Mouse (Mus musculus): ENCODE measurements around the gene Paqr7.
"Not testable (repeated sequence)": the region's sequence is repeated elsewhere in the genome, so short reads cannot be mapped to it uniquely, and the experiment has no call there.

Gene Paqr7

GRCm38 (mm10) chr4:134471469-134471868, 25.0 kb upstream of the Paqr7 start:
- DNase-seq (ENCODE audit: low spot score in 2 of 2), result no peak

- no peak for DNase-seq (ENCODE audit: low spot score in 2 of 2)
Observed at GRCm38 (mm10) chr4:134473764-134474163, 22.7 kb upstream of the Paqr7 start.

DNA sequence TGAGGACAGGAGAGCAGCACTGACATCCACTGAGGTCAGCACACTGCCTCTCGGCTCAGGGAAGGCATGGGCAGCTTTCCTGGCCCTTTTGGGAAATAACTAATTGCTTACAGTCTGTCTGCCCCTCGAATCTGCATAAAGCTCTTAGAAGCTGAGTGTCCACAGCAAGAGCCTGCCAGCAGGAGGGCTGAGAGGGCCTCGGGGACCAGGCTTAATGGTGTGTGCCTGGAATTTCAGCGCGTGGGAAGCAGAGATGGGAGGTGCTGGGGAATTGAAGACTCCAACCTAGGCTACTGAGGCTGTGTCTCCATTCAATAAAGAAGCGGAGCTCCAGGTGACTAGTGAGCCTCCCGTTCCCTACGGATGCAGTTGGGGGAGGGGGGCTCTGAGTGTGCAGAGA, 22.3 kb upstream of the Paqr7 start:
- DNase-seq (ENCODE audit: low spot score in 2 of 2), result no peak

DNA sequence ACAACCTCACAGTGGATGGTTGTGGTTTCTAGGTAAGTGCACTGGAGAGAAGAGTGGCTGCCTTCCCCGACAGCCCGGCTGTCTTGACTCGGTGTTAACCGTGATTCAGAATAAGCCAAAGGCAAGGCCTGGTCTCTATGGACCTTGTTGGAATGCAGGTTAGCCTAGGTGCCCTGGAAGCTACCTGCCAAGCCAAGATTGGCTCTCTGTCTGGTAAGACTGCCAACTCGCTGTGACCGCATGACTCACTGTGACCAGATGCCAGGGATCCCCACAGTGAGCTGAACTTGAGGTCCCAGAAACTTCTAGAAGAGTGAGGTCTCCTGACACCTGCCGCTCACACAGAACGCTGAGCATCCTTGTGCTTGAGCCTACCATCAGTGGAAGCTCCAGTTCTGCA, 19.6 kb upstream of the Paqr7 start:
- DNase-seq (ENCODE audit: low spot score in 2 of 2), result no peak

DNA sequence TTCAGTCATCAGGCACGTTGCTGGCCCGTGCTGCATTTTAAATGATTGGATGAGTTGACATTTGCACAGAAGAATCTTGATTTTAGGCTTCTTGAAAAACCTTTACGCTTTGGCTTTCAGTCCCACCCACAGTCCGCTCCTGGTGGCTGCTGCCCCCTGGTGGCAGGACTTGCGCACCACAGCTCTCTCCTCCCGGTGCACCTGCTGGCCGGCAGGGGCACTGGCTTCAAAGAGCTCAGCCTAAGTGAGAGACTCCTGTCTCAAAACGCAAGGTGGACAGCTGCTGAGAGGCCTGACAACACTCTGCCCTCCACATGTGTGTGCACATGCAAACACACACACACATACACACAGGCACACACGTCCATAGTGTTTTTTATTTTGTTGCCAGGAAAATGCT, 18.5 kb upstream of the Paqr7 start:
- peak; percentile 74 to 83 for DNase-seq (ENCODE audit: low spot score in 2 of 2)

DNA sequence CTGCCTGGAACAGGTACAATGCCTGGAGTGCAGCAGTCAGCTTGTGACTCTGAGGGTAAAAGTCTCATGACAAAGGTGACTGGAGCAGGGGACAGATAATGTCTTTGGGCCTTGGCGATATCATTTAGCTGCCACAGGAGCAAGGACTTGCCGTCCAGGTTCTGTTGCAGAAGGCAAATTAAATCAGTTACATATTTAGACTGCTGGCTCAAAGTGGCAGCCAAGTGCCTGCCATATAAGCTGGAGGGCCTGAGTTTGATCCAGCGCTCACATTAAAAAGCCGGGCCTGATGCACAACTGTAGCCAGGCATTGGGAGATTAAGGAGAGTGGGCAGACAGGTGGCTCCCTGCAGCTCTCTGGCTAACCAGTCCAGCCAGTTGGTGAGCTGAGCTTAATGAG, 16.7 kb upstream of the Paqr7 start:
- DNase-seq (ENCODE audit: low spot score in 2 of 2), result no peak

DNA sequence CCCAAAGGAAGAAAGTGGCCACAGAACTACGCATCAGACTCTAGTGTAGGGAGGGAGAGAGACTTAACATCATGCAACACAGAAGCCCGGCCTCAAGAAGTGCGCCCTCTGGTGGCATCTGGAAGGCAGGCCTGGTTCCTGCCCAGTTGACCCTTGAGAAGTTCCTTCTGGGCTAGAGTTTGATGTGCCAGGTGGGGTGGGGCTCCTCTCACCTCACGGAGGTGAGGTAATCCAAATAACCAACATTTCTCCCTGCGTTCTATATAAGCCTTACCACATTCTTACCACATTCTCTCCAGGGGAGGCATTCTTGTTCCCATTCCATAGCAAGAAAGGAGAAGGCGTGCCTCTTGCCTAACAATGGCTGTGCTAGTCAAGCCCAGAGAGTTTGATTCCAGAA, 15.6 kb upstream of the Paqr7 start:
- DNase-seq (ENCODE audit: low spot score in 2 of 2), result peak in 1 of 2 experiments; percentile 61

DNA sequence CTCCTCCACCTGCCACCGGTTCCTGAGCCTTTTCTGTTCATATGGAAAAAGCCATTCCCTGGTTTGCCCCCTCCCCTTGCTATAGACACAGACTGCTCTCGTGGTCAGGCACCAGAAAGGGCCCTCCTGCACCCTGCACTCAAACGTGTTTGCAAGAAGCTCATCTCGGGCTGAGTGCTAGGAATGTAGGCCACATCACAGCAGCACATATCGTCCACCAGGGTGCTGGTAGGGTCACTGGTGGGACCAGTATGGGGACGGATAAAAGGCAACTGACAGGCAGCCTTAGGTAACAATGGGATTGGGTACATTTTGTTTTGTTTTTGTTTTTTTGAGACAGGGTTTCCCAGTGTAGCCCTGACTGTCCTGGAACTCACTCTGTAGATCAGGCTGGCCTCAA, 15.2 kb upstream of the Paqr7 start:
- no peak for DNase-seq (ENCODE audit: low spot score in 2 of 2)

GRCm38 (mm10) chr4:134482442-134482841, 14.1 kb upstream of the Paqr7 start:
- no peak for DNase-seq (ENCODE audit: low spot score in 2 of 2)

- DNase-seq (ENCODE audit: low spot score in 2 of 2), result no peak
Observed at GRCm38 (mm10) chr4:134483078-134483688, 13.3 kb upstream of the Paqr7 start.

GRCm38 (mm10) chr4:134483696-134484095, 12.8 kb upstream of the Paqr7 start:
- peak in 1 of 2 experiments; percentile 78 for DNase-seq (ENCODE audit: low spot score in 2 of 2)

DNA sequence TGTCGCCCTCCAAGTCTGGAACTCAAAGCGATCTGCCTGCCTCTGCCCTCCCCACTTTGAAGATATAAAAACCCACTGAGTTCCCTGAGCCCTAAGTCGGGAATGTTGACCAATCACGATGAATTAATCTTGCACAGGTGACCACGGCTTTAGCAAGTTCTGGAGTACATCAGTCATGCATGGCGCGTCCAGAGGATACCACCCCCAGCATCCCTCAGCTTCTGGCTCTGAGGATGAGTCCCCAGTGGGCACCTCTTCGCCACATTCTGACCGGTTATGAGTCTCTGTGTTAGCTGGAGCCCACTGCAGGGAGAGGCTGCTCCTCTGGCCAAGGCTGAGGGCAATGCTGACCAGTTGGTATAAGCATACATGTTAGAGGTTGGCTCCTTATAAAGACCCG, 12.3 kb upstream of the Paqr7 start:
- DNase-seq (ENCODE audit: low spot score in 2 of 2), result no peak

DNA sequence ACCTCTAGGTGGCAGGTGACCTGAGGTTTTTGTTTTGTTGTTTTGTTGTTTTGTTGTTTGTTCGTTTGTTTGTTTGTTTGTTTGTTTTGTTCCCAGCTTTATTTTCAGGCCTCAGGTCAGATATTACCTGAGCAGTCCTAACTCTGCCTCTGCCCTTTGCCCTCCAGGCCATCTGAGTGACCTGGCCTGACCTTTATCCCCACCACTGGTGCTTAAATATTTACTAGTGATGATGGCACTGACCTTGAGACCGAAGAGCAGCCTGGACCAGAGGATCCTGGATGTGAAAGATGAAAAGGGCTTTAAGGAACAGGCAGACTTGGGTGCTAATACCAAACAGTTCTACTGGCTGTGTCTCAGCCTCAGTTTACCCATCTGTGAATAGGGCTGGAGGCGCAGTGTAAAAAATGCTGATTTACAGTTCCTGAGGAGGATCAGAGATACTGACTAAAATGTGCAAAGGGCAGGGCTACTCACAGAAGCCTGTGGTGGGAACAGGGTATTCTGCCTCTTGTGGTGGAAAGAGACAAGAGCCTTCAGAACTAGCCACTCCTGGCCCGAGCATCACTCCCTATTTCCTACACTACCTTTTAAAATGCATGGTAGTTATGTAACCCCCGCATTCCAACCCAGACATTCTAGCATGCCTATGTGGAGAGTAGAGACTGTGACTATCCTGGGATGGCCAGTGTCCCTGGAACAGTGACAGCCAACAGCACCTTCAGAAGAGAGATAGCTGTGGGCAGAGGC, 11.2 kb upstream of the Paqr7 start:
- DNase-seq (ENCODE audit: low spot score in 2 of 2), result no peak

- DNase-seq (ENCODE audit: low spot score in 2 of 2), result no peak
Observed at GRCm38 (mm10) chr4:134488211-134488610, 8.3 kb upstream of the Paqr7 start.

- no peak for DNase-seq (ENCODE audit: low spot score in 2 of 2)
Observed at GRCm38 (mm10) chr4:134489986-134490665, 6.4 kb upstream of the Paqr7 start.

- no peak for DNase-seq (ENCODE audit: low spot score in 2 of 2)
Observed at GRCm38 (mm10) chr4:134491716-134492115, 4.8 kb upstream of the Paqr7 start.

DNA sequence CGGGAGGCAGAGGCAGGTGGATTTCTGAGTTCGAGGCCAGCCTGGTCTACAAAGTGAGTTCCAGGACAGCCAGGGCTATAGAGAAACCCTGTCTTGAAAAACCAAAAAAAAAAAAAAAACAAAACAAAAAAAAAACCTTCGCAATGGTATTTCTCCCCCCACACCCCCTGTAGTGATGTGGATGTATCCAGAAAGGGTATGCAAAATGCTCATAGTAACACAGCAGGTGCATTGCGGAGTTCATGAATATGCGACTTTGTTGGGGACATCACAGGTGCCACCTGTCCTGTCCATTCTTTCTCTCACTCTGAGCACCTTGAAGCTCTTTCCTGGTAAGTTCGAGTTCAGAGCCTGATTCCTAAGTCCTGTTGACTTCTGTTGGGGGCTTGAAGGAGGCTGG, 2.3 kb upstream of the Paqr7 start:
- not testable (repeated sequence) for DNase-seq (ENCODE audit: low spot score in 2 of 2)

DNA sequence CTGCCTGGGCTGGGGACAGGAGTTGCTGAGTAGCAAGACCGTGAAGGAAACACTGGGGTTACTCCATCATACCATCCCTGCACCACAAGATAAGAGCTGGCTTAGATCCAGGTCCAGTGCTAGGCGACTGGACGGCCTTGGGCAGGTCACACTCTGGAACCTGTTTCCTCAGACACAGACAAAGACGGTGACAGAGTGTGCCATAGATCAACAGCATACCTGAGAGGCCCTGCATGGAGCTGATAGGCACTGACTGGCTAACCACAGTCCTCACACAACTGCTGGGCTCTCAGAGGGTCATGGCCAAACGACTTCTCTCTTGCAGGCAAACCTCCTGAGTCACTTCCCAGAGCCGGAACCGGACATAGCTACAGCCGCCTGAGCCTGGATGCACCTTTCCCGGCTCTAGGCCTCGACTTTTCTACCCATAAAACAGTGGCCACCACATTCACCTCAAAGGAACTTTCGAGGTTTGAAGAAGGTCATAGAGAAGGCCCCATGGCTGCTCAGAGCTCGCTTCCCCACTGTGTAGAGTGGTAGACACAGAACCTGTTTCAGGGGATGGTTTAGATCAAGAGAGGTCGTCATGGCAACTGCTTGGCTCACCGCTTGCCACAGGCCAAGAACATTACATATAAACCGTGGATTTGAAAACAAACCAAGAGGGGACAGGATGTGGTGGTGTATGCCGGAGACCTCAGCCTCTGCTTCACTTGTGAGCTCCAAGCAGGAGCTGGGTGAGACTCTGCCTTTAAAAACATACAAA, 1.5 kb upstream of the Paqr7 start:
- DNase-seq (ENCODE audit: low spot score in 2 of 2), result no peak

GRCm38 (mm10) chr4:134495546-134495923, 962 bp upstream of the Paqr7 start:
- no peak for DNase-seq (ENCODE audit: low spot score in 2 of 2)

DNA sequence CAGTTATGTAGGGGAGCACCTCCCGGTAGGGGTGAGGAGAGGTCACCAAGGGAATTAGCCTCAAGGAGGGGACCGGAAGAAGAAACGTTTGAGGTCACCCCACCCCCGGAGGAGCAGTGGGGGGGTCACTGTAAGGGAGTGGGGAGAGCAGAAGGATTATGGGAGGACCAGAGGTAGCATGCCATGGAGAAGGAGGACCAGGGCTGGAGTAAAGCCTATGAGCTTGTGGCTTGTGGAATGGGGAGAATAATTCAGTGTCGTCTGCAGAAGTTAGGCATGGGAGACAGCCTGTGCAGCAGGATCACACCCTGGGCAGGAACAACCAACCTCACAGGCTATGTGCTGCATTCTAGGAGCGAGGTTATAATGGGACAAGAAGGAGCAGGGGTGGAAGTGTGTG, 726 bp downstream of the Paqr7 start:
- DNase-seq (ENCODE audit: low spot score in 2 of 2), result no peak

- no peak for DNase-seq (ENCODE audit: low spot score in 2 of 2)
Observed at GRCm38 (mm10) chr4:134497986-134498731, 1.7 kb downstream of the Paqr7 start.

DNA sequence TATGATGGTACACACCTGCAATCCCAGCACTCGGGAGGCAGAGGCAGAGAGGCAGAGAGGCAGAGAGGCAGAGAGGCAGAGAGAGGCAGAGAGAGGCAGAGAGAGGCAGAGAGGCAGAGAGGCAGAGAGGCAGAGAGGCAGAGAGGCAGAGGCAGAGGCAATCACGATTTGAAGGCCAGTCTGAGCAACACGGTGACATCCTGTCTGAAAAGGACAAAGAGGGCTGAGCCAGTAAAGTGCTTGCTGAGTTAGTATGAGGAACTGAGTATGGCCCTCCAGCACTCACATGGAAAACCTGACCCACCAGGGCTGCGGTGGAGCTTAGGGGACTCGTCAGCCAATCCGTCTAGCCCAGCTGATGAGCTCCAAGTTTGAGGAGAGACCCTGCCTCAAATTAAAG, 2.5 kb downstream of the Paqr7 start:
- DNase-seq (ENCODE audit: low spot score in 2 of 2), result not testable (repeated sequence)
